Mouse (Mus musculus) liver, embryonic 12.5 days (tissue): ENCODE measurements around the gene Stra8. TPM values are rescaled to one million over a fixed set of nuclear protein-coding genes. Genes with fewer than 3 reads are reported as not detected.

Experiments used
- ATAC-seq: fragments of 200-750 bp; cut with Nextera tagmentation; 2 replicates; pipeline ENCODE4 v1.8.0; 2017; ENCODE audit warnings: moderate number of reproducible peaks, mild to moderate bottlenecking, moderate library complexity
- H3K27ac ChIP-seq: fragments of 300-500 bp; sonication (generic); 2 replicates; pipeline ENCODE4 v1.5.1; 2016; ENCODE audit warnings: mild to moderate bottlenecking
- H3K27me3 ChIP-seq: fragments of 300-500 bp; sonication (generic); replicated peaks from 2 replicates; pipeline ENCODE4 v1.6.1; 2016; ENCODE audit warnings: mild to moderate bottlenecking, moderate library complexity
- H3K36me3 ChIP-seq: fragments of 300-500 bp; sonication (generic); 2 replicates; pipeline ENCODE4 v1.6.1; 2016; ENCODE audit warnings: mild to moderate bottlenecking, moderate library complexity
- H3K4me1 ChIP-seq: fragments of 300-500 bp; sonication (generic); 2 replicates; pipeline ENCODE4 v1.6.1; 2016
- H3K4me2 ChIP-seq: fragments of 300-500 bp; sonication (generic); 2 replicates; pipeline ENCODE4 v1.6.1; 2016; ENCODE audit warnings: mild to moderate bottlenecking, moderate library complexity
- H3K4me3 ChIP-seq: fragments of 300-500 bp; sonication (generic); 2 replicates; pipeline ENCODE4 v1.5.1; 2016; ENCODE audit warnings: mild to moderate bottlenecking, moderate library complexity
- H3K9ac ChIP-seq: fragments of 300-500 bp; sonication (generic); 2 replicates; pipeline ENCODE4 v1.6.1; 2016; ENCODE audit warnings: mild to moderate bottlenecking, moderate library complexity
- H3K9me3 ChIP-seq: fragments of 300-500 bp; sonication (generic); replicated peaks from 2 replicates; pipeline ENCODE4 v1.6.1; 2016; ENCODE audit warnings: mild to moderate bottlenecking, moderate library complexity
- WGBS: fragments of 180-500 bp; shearing (Covaris S2); methylation state at CpG from one replicate; pipeline ENCODE4 v1.1.7; 2016; ENCODE audit not compliant: insufficient replicate concordance; 5-methylcytosine and 5-hydroxymethylcytosine counted together
- polyA plus RNA-seq: library from polyadenylated mRNA; unstranded; fragments of >200 nt; fragmentation: Nextera tagmentation; extraction: Ambion mirVana; gene quantifications from 2 replicates; pipeline ENCODE4 v1.2.1, GENCODE M21; 2016

Gene Stra8
- polyA plus RNA-seq: not detected in 2 replicates

DNA sequence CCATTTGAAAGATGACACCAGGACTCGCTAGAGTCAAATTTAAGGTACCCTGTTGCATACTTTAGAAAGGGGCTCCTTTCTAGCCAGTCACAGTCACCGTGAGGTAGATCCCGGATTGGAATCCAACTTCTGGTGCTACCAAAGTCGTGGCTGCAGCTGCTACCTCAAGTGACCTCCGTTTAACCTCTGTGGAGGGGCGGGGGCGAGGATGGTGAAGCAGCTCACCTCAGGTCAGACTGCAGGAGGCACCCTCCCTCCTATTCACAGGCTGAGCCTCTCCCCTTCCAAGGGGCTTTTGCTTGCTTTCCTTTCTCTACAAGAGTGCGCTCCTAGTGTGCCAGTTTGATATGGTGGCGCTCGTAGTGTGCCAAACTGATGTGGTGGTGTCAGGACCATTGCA, at the start of gene Stra8:
Gene Stra8 (plus strand): TSS at position 208 of the 400 bp plus-strand sequence.
- WGBS: 58% methylated on average over 10 of the region's 10 CpGs
- H3K27ac ChIP-seq: no peak within 1 kb of the TSS
- no peak for ATAC-seq

DNA sequence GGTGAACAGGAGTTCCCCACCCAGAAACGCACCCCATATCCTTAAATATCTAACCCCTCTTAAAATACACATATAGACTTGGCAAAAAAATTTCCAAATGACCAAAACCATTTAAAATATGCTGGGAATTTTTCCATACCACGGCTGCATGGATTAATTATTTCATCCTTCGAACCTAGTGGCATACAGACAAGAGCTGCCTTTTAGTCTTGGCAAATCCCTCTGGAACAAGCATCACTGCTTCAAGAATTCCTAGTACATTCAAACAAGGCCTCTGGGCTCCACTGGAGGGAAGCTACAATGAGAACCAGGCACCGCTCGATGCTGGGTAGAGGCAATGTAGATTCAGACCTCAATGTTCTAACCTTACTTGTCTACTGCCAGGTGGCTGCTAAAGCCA, 49.2 kb upstream of the Stra8 start:
- Histone ChIP-seq H3K9me3 (no peaks in the 10 kb centered on the region), H3K36me3 (peaks cover 21% of the 10 kb centered on the region), H3K4me2 (no peak overlapping the region), H3K27me3 (no peaks in the 10 kb centered on the region), H3K27ac (peak overlapping the region; percentile 92), H3K4me3 (no peak overlapping the region), H3K4me1 (peaks cover 95% of the 10 kb centered on the region), H3K9ac (no peak overlapping the region)
- 71% methylated on average over 5 of the region's 5 CpGs for WGBS
- no peak for ATAC-seq

More for the DNA sequence above, at the start of gene Stra8:
- Histone ChIP-seq H3K27me3 (peaks cover 6% of the 10 kb centered on the region; the same call in 1 of the 2 replicates), H3K9me3 (no peaks in the 10 kb centered on the region), H3K4me3 (no peak within 1 kb of the TSS), H3K4me1 (peaks cover 11% of the 10 kb centered on the region), H3K9ac (no peak within 1 kb of the TSS), H3K4me2 (no peak within 1 kb of the TSS), H3K36me3 (no peaks in the 10 kb centered on the region)

DNA sequence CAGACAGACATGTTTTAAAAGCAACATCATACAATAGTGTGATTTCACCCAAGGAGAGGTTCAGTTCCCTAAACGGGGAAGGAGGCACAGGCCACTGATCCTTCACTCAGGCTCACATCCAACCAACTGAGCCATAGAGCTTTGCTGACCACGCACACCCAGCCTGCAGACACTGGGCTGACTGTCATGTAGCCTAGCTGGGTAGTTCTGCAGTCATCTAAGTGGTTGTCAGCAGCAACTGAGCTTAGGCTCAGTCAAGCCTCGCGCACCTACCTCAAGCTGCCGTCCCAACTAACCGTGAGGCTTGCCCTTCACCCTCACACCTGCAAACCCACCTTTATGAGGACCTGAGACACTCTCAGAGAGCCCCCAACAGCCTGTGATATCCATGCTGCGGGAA, 48.0 kb upstream of the Stra8 start:
- Histone ChIP-seq H3K4me3 (no peak overlapping the region), H3K27ac (peak overlapping the region; percentile 95), H3K9me3 (no peaks in the 10 kb centered on the region), H3K27me3 (no peaks in the 10 kb centered on the region), H3K4me1 (peaks cover 95% of the 10 kb centered on the region), H3K9ac (no peak overlapping the region), H3K36me3 (peaks cover 21% of the 10 kb centered on the region), H3K4me2 (no peak overlapping the region)
- 76% methylated on average over 7 of the region's 7 CpGs for WGBS
- ATAC-seq: no peak

DNA sequence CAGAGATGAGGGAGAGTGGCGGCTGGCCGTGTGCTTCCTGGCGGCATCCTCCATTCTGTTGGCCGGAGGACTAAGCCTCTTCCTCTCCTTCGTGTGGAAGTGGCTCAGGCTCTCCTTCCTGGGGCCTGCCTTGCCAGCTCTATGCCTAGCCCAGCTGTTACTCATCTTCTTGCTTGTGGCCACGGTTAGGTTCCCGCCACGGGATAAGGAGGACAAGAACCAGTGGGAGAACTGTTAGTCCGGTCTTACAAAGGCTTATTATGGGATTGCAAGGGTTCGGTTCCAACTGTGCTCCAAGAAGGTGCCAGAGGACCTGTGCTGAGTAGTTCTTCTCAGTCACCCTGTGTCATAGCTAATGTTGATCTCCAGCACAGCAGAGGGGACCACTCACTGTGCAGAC, 47.1 kb upstream of the Stra8 start:
- 77% methylated on average over 10 of the region's 10 CpGs for WGBS
- Histone ChIP-seq H3K9ac (no peak overlapping the region), H3K4me3 (no peak overlapping the region), H3K4me2 (no peak overlapping the region), H3K27me3 (no peaks in the 10 kb centered on the region), H3K9me3 (no peaks in the 10 kb centered on the region), H3K4me1 (peaks cover 91% of the 10 kb centered on the region), H3K27ac (peak overlapping the region; percentile 95), H3K36me3 (peaks cover 21% of the 10 kb centered on the region)
- ATAC-seq: no peak

DNA sequence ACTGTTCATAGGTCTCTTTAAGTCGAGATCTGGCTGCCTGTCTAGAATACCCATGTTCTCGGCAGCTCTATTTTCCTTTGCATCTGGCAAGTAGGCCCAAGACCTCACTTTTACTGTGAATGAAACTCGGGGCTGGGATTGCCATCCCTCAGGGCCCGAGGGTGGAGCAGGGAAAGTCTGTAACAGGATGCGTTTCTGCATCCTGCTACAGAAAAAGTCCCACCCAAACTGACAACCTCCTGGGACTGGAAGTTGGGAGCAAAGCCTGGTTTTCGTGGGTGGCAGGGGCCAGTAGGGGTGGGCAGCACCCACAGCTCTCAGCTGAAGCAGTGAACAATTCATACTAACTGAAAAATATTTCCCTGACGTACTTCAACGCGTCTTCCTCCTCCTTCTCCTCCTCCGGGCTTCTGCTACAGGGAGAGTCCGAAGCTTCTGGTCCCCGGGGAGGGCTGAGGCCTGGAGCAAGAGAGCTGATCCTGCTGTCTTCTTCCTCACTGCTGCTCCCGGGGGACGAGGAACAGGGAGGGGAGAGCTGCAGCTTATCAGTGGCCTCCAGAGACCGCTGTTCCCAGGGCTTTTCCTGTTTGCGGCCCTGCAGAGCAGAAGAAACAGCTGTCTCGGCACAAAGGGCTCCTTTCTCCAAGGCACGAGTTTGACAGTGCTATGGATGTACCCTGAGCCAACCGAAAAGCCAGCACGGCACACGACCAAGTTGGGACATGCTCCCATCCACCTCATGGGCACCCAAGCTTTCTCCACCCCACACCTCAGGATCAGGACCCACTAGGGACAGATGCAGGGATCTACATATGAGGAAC, 45.7 kb upstream of the Stra8 start:
- Histone ChIP-seq H3K4me1 (peaks cover 91% of the 10 kb centered on the region), H3K9ac (peak overlapping the region; percentile 93), H3K4me2 (peak overlapping the region; percentile 88), H3K36me3 (peaks cover 26% of the 10 kb centered on the region), H3K9me3 (no peaks in the 10 kb centered on the region), H3K27ac (peak overlapping the region; percentile 95), H3K4me3 (peak overlapping the region; percentile 84), H3K27me3 (no peaks in the 10 kb centered on the region)
- ATAC-seq: peak; percentile 58
- WGBS: 13% methylated on average over 21 of the region's 21 CpGs

DNA sequence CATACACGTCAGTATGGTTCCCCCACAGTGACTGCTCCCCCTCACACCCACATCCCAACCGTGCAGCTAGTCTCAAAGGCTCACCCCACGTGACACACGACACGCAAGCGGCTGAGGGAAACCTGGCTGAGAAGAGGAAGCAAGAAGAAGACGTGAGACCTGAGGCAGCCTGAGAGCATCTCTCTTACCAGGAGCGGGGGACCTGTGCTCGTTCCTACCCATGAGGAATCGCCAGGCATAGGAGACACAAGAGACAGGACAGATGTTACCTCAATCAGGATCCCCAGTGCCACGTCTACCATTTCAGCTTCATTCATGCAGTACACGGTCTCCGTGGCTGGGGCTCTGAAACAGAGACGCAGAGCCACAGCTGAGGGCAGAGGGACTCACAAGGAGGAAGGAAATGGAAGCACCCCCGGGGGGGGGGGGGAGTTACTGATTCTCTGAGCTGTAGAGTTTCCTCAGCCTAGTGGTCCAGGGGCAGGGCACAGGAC, 44.6 kb upstream of the Stra8 start:
- Histone ChIP-seq H3K27me3 (no peaks in the 10 kb centered on the region), H3K27ac (peak overlapping the region; percentile 95), H3K4me3 (peak overlapping the region; percentile 84), H3K4me2 (peak overlapping the region; percentile 88), H3K9me3 (no peaks in the 10 kb centered on the region), H3K36me3 (peaks cover 36% of the 10 kb centered on the region), H3K9ac (peak overlapping the region; percentile 93), H3K4me1 (peaks cover 81% of the 10 kb centered on the region)
- peak; percentile 1; the same call in 1 of the 2 replicates for ATAC-seq
- WGBS: 27% methylated on average over 15 of the region's 15 CpGs

DNA sequence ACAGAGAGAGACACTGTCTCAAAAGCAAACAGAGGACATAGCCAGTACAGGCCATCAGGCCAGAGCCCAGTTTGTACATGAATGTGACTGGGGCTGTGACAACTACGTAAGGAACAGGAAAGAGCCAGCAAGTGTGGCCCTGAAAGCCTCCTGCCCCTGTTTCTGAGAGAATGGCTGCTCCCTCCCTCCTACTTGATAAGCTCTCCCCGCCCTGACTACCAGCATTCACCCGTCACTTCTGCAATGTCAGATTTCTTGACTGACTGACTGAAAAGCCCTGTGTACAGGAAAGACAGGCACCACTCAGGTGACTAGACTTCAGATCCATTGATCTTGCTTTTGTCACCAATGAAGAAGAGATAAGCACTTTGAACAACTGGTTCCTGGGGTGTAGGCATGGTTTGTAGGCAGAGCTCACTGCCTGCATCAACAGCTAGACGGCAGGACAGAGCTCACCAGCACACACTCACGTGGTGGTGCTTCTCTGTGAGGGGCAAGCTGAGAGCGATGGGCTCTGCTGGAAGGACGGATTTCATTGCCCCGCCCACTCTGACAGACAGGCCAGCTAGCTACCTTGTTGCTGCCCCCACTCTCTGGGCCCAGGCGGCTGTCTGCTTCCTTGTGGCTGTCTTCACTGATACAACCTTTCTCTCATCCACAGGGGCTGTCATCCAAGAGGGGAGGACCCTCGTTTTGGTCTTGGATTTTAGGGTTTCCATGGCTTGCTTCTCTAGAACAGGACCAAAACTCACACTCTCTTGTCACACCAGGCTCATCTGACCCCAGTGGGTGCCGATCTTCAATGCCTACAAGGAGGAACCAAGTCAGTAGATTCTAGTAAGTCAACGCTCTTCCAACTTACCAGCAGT, 43.8 kb upstream of the Stra8 start:
- Histone ChIP-seq H3K4me3 (peak overlapping the region; percentile 84), H3K9me3 (no peaks in the 10 kb centered on the region), H3K9ac (peak overlapping the region; percentile 93), H3K4me1 (peaks cover 72% of the 10 kb centered on the region), H3K27me3 (no peaks in the 10 kb centered on the region), H3K4me2 (peak overlapping the region; percentile 88), H3K36me3 (peaks cover 45% of the 10 kb centered on the region), H3K27ac (peak overlapping the region; percentile 95)
- ATAC-seq: peak; percentile 60
- 13% methylated on average over 12 of the region's 12 CpGs for WGBS

DNA sequence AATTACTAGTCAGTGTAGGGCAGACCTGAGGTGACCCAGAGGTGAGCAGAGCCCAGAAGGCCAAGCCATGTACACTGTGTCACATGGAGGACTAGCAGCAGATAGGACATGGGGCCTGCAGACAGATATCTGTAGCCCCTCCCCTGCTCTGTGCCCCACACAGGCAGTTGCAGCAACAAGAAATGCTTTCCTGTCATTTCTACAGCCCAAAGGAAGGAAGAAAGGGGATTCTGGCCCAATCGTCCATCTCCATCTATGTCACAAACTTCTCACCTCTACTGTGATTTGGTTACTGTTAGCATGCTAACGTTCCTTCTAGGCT, 43.2 kb upstream of the Stra8 start:
- Histone ChIP-seq H3K9me3 (no peaks in the 10 kb centered on the region), H3K27ac (peak overlapping the region; percentile 95), H3K9ac (peak overlapping the region; percentile 93), H3K36me3 (peaks cover 51% of the 10 kb centered on the region), H3K4me1 (peaks cover 71% of the 10 kb centered on the region), H3K4me3 (peak overlapping the region; percentile 84), H3K27me3 (no peaks in the 10 kb centered on the region), H3K4me2 (peak overlapping the region; percentile 88)
- ATAC-seq: peak; percentile 75
- WGBS: 12% methylated on average over 2 of the region's 2 CpGs

DNA sequence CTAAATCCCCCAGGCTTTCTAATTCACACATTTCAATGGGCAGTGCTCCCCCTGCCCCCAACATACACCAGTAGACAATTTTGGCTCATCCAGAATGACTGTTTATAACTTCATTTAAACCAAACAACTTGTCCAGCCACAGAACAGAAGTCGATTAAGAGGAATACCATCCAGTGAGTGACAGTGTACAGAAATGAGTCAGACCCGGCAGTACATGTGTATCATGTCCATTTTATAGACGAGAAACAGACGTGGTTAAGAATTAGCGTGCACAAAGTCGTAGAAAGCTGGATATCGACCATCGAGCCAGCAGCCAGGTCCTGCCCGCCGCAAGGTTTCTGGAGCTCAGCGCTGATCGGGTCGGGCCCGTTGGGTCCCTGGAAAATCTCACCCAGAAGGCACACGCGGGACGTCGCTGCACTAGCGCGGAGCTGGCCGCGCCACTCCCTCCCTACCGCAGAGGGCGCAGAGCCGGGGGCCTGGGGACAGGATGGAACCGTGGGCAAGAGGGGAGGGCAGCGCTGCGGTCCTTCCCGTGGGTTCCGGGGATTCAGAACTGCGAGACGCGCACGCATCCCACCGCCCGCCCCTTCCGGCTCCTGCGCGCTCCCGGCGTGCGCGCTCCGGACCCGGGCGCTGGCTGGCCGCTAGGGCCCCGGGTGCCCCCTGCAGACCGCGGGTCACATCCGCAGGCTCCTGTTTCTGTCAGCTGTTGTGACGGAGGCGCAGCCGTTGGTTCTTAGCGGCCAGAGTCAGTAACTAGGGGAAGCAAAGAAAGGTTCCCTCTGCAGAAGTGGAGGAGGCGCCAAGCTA, 42.2 kb upstream of the Stra8 start, which contains the start of gene Cyren:
Gene Cyren (minus strand): TSS at position 552 of the 813 bp plus-strand sequence.
- Histone ChIP-seq H3K36me3 (peaks cover 56% of the 10 kb centered on the region), H3K4me1 (peaks cover 62% of the 10 kb centered on the region)
- WGBS: under 1% methylated on average over 56 of the region's 56 CpGs

DNA sequence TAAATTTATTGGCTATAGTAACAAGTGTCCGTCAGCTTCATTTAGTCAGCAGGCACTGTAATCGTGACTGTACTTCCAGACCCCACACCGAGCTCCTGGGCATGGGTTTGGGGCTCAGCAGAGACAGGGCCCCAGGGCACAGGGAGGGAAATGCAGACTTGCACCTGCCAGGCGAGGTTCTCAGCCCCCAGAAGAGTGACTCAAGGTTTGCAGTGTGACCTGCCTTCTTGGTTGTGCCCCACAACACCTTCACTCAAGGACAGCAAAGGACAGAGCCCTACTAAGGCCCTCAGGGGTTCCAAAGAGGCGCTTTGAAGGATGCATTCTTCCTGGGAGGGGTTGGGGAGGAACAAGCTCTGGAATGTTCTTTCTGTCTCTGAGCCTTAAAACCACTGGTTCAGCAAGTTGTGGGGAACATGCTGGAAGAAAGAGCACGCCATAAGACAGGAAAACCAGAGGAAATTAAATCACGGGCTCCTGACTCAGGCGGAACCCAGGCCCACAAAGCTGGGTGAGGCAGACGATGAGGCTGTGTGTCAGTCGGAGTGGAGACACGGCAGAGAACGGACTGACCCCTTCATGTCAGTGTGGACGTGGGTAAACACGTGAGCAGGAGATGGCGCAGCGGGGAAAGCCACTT, 40.7 kb upstream of the Stra8 start:
- Histone ChIP-seq H3K4me3 (no peak overlapping the region), H3K4me1 (peaks cover 47% of the 10 kb centered on the region), H3K9ac (no peak overlapping the region), H3K27ac (peak overlapping the region; percentile 95), H3K27me3 (no peaks in the 10 kb centered on the region), H3K36me3 (peaks cover 56% of the 10 kb centered on the region), H3K9me3 (no peaks in the 10 kb centered on the region), H3K4me2 (peak overlapping the region; percentile 88; the same call in 1 of the 2 replicates)
- WGBS: 82% methylated on average over 16 of the region's 16 CpGs
- no peak for ATAC-seq

More for the DNA sequence above, 42.2 kb upstream of the Stra8 start, which contains the start of gene Cyren:
- no peaks in the 10 kb centered on the region for H3K9me3 ChIP-seq
- H3K4me2 ChIP-seq: peak within 1 kb of the TSS; percentile 88
- peak within 1 kb of the TSS; percentile 84 for H3K4me3 ChIP-seq
- H3K27ac ChIP-seq: peak within 1 kb of the TSS; percentile 95
- H3K27me3 ChIP-seq: no peaks in the 10 kb centered on the region
- peak; percentile 77 for ATAC-seq
- peak within 1 kb of the TSS; percentile 93 for H3K9ac ChIP-seq
